Mouse (Mus musculus): ENCODE measurements around the gene Ptgis. TPM values are rescaled to one million over a fixed set of nuclear protein-coding genes. Genes with fewer than 3 reads are reported as not detected.

The Ptgis gene
- polyA plus RNA-seq, 2 experiments, result 31.2 to 37.7 TPM

DNA sequence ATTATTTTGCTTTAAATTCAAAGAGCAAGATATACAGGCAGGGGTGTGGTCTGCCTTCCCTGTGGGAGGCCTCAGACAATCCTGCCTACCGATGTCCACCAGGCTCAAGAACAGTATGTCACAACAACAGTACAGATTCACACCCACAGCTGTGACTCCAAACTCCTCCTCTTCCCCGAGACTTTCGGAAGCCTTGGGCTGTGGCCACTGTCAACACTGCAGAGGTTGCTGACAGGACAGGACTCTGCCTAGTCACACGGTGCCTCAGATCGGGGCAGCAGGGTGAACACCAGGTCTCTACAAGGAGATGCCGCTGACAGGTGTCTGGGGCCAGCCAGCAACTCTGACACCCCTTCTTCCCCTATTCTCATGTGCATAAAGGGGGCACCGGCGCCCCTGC lies 92.7 kb downstream of the Ptgis start:
- no peak overlapping the region for H3K9ac ChIP-seq (ENCODE audit: low read depth, low read length, severe bottlenecking)
- TF ChIP-seq POLR2A (IDR thresholded peaks at IDR 0.05; ENCODE audit: borderline replicate concordance, extremely low read depth, insufficient read depth, insufficient read length), result no peak
- H3K4me1 ChIP-seq (ENCODE audit: control insufficient read depth, insufficient read depth, low read length), result no peaks in the 10 kb centered on the region; the same call in 1 of the 2 replicates
- no peak overlapping the region for H3K4me3 ChIP-seq (replicated peaks; ENCODE audit: low read length)
- H3K27me3 ChIP-seq (ENCODE audit: control insufficient read depth, insufficient read depth, low read length), result peaks cover 10% of the 10 kb centered on the region; the same call in 1 of the 2 replicates
- no peak for DNase-seq (ENCODE audit: low spot score)
- WGBS, result 78% methylated on average over 8 of the region's 8 CpGs
- H3K4me2 ChIP-seq (replicated peaks; ENCODE audit: low read depth, low read length, severe bottlenecking), result no peak overlapping the region
- ATAC-seq (ENCODE audit: low FRiP score, low read depth), result no peak
- no peaks in the 10 kb centered on the region for H3K9me3 ChIP-seq (ENCODE audit: control insufficient read depth, low read length)
- H3K27ac ChIP-seq (replicated peaks; ENCODE audit: low read depth, low read length), result no peak overlapping the region
- no peaks in the 10 kb centered on the region for H3K36me3 ChIP-seq (ENCODE audit: control insufficient read depth, insufficient read depth, low read length)

- ATAC-seq (ENCODE audit: low FRiP score, low read depth) (no peak), DNase-seq (ENCODE audit: low spot score) (no peak)
- TF ChIP-seq POLR2A (IDR thresholded peaks at IDR 0.05; ENCODE audit: borderline replicate concordance, extremely low read depth, insufficient read depth, insufficient read length), result no peak
- H3K27me3 ChIP-seq (ENCODE audit: control insufficient read depth, insufficient read depth, low read length), result peaks cover 10% of the 10 kb centered on the region; the same call in 1 of the 2 replicates
- H3K9me3 ChIP-seq (ENCODE audit: control insufficient read depth, low read length), result no peaks in the 10 kb centered on the region
- H3K27ac ChIP-seq (replicated peaks; ENCODE audit: low read depth, low read length), result no peak overlapping the region
- 62% methylated on average over 5 of the region's 5 CpGs for WGBS
- H3K4me3 ChIP-seq (replicated peaks; ENCODE audit: low read length), result no peak overlapping the region
- no peaks in the 10 kb centered on the region for H3K36me3 ChIP-seq (ENCODE audit: control insufficient read depth, insufficient read depth, low read length)
- H3K4me1 ChIP-seq (ENCODE audit: control insufficient read depth, insufficient read depth, low read length), result no peaks in the 10 kb centered on the region; the same call in 1 of the 2 replicates
- no peak overlapping the region for H3K4me2 ChIP-seq (replicated peaks; ENCODE audit: low read depth, low read length, severe bottlenecking)
- H3K9ac ChIP-seq (ENCODE audit: low read depth, low read length, severe bottlenecking), result no peak overlapping the region
Observed at GRCm38 (mm10) chr2:167145904-167146303, 94.5 kb downstream of the Ptgis start.

DNA sequence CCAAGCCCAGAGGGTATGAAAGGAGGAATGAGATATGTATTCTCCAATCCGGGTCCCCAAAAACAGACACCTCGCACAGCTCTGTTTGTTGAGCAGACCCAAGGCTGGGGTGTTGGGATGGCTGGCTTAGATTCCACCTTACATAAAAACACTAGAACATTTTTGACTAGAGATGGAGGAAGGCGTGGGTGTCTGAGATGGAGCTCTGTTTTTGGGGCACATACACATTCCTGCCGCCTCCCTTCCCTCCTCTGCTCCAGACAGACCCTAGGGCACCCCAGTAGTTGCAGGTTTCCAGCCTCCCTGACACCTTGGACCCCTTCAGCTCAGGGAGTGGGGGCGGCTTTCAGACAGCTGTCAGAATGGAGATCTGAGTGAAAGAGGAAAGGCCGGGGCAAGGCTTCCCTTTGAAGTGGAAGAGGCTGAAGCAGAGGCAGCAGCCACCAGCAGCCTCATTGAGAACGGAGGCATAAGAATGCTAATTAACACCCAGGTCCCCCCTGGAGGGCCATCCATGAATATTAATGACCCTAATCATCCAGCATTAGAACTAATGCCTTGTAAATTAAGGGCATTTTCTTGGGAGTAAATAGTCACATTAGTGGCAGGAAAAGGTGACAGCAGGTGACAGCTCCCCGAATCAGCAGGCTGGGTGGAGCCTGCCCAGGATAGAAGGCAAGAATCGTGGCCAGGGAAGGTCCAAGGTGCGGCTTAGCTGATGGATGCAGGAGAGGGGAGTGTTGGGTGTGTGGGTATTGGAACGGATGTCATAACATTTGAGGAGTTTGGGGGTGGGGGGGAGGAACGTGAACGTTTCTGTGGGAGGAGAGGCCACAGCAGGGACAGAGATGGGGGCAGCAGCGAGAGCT lies 95.7 kb downstream of the Ptgis start:
- Histone ChIP-seq H3K9ac (ENCODE audit: low read depth, low read length, severe bottlenecking) (no peak overlapping the region), H3K27ac (replicated peaks; ENCODE audit: low read depth, low read length) (no peak overlapping the region), H3K27me3 (ENCODE audit: control insufficient read depth, insufficient read depth, low read length) (peaks cover 10% of the 10 kb centered on the region; the same call in 1 of the 2 replicates), H3K4me3 (replicated peaks; ENCODE audit: low read length) (no peak overlapping the region), H3K4me2 (replicated peaks; ENCODE audit: low read depth, low read length, severe bottlenecking) (no peak overlapping the region), H3K4me1 (ENCODE audit: control insufficient read depth, insufficient read depth, low read length) (no peaks in the 10 kb centered on the region; the same call in 1 of the 2 replicates), H3K9me3 (ENCODE audit: control insufficient read depth, low read length) (no peaks in the 10 kb centered on the region), H3K36me3 (ENCODE audit: control insufficient read depth, insufficient read depth, low read length) (no peaks in the 10 kb centered on the region)
- ATAC-seq (ENCODE audit: low FRiP score, low read depth), result no peak
- no peak for DNase-seq (ENCODE audit: low spot score)
- TF ChIP-seq POLR2A (IDR thresholded peaks at IDR 0.05; ENCODE audit: borderline replicate concordance, extremely low read depth, insufficient read depth, insufficient read length), result no peak
- 9% methylated on average over 14 of the region's 14 CpGs for WGBS

GRCm38 (mm10) chr2:167143914-167144313 lies 96.5 kb downstream of the Ptgis start:
- H3K4me3 ChIP-seq (replicated peaks; ENCODE audit: low read length), result no peak overlapping the region
- TF ChIP-seq POLR2A (IDR thresholded peaks at IDR 0.05; ENCODE audit: borderline replicate concordance, extremely low read depth, insufficient read depth, insufficient read length), result no peak
- H3K9ac ChIP-seq (ENCODE audit: low read depth, low read length, severe bottlenecking), result no peak overlapping the region
- no peak for ATAC-seq (ENCODE audit: low FRiP score, low read depth)
- H3K4me2 ChIP-seq (replicated peaks; ENCODE audit: low read depth, low read length, severe bottlenecking), result no peak overlapping the region
- WGBS, result 64% methylated on average over 2 of the region's 2 CpGs
- H3K36me3 ChIP-seq (ENCODE audit: control insufficient read depth, insufficient read depth, low read length), result no peaks in the 10 kb centered on the region
- no peak for DNase-seq (ENCODE audit: low spot score)
- H3K9me3 ChIP-seq (ENCODE audit: control insufficient read depth, low read length), result no peaks in the 10 kb centered on the region
- H3K4me1 ChIP-seq (ENCODE audit: control insufficient read depth, insufficient read depth, low read length), result no peaks in the 10 kb centered on the region; the same call in 1 of the 2 replicates
- H3K27ac ChIP-seq (replicated peaks; ENCODE audit: low read depth, low read length), result no peak overlapping the region
- peaks cover 10% of the 10 kb centered on the region; the same call in 1 of the 2 replicates for H3K27me3 ChIP-seq (ENCODE audit: control insufficient read depth, insufficient read depth, low read length)

- Histone ChIP-seq H3K36me3 (ENCODE audit: control insufficient read depth, insufficient read depth, low read length) (no peaks in the 10 kb centered on the region), H3K27ac (replicated peaks; ENCODE audit: low read depth, low read length) (no peak overlapping the region)
- WGBS, result 92% methylated on average over 3 of the region's 3 CpGs
Observed at GRCm38 (mm10) chr2:167142282-167142681, 98.1 kb downstream of the Ptgis start.

More at GRCm38 (mm10) chr2:167142282-167142681, 98.1 kb downstream of the Ptgis start:
- no peak overlapping the region for H3K9ac ChIP-seq (ENCODE audit: low read depth, low read length, severe bottlenecking)
- no peaks in the 10 kb centered on the region; the same call in 1 of the 2 replicates for H3K4me1 ChIP-seq (ENCODE audit: control insufficient read depth, insufficient read depth, low read length)
- peaks cover 10% of the 10 kb centered on the region; the same call in 1 of the 2 replicates for H3K27me3 ChIP-seq (ENCODE audit: control insufficient read depth, insufficient read depth, low read length)
- TF ChIP-seq POLR2A (IDR thresholded peaks at IDR 0.05; ENCODE audit: borderline replicate concordance, extremely low read depth, insufficient read depth, insufficient read length), result no peak
- ATAC-seq (ENCODE audit: low FRiP score, low read depth), result no peak
- H3K4me2 ChIP-seq (replicated peaks; ENCODE audit: low read depth, low read length, severe bottlenecking), result no peak overlapping the region
- no peak for DNase-seq (ENCODE audit: low spot score)
- H3K4me3 ChIP-seq (replicated peaks; ENCODE audit: low read length), result no peak overlapping the region
- H3K9me3 ChIP-seq (ENCODE audit: control insufficient read depth, low read length), result no peaks in the 10 kb centered on the region

All from limb, embryonic 14.5 days (tissue).